In genomic region chr10:41485778-41486177, GRCm38 (mm10) we compare ENCODE assay signal across 20 mouse cellular contexts. TPM values are rescaled to one million over a fixed set of nuclear protein-coding genes. Genes with fewer than 3 reads are reported as not detected.
DNase-seq lines count a peak whose midpoint lies in the region; ATAC-seq lines count a peak whose summit lies in the region.
"Had no signal": no experiment of that assay in that cellular context is flagged by ENCODE, and none has a peak within 500 bp of the region (broad histone marks: within the 10 kb centered on the region; RNA-seq: fewer than 3 reads in every experiment).

No protein-coding gene starts in this region.

- peaks cover 47% of the 10 kb centered on the region for H3K4me1 ChIP-seq in megakaryocyte, embryonic 14.5 days

- H3K36me3 ChIP-seq in megakaryocyte, embryonic 14.5 days (replicated peaks; ENCODE audit: low read length), result peaks cover 75% of the 10 kb centered on the region
- H3K36me3 ChIP-seq: hindbrain, embryonic 15.5 days had no signal

- DNase-seq in adrenal gland, adult 2 months, result peak; percentile 28
- DNase-seq in adrenal gland, postnatal 4 days (ENCODE audit: low spot score in 2 of 2), result no peak
- DNase-seq in fat pad, adult 2 months (ENCODE audit: extremely low read depth, low read depth, low spot score), result peak; percentile 34
- DNase-seq in left cerebral cortex, postnatal 4 days, result no peak
- DNase-seq: B cell, adult 2 months; cerebellum, adult 18-20 months; cerebellum, adult 9-10 months; forebrain, postnatal 0 days; gastrocnemius, adult 2 months; gastrocnemius, postnatal 14 days had no signal

- no peaks in the 10 kb centered on the region for H3K9me3 ChIP-seq in megakaryocyte, embryonic 14.5 days
- H3K9me3 ChIP-seq: G1E; hindbrain, embryonic 12.5 days; hindbrain, embryonic 15.5 days had no signal

- H3K27me3 ChIP-seq in megakaryocyte, embryonic 14.5 days (replicated peaks), result peaks cover 84% of the 10 kb centered on the region
- H3K27me3 ChIP-seq: CH12.LX; hindbrain, embryonic 15.5 days; Patski had no signal

- ATAC-seq in megakaryocyte, adult 5-6 weeks (ENCODE audit: poor library complexity, severe bottlenecking), result no peak
- ATAC-seq: forebrain, embryonic 14.5 days; forebrain, postnatal 0 days; intestine, postnatal 0 days; Patski had no signal

- peak overlapping the region; percentile 46 for H3K4me3 ChIP-seq in megakaryocyte, embryonic 14.5 days (replicated peaks)
- H3K4me3 ChIP-seq: gastrocnemius, adult 2 months; hindbrain, embryonic 12.5 days; hindbrain, embryonic 15.5 days had no signal

- intact Hi-C loops in left cerebral cortex, postnatal 4 days (cut with DNase I), result no loop called here

RNA-seq across cellular contexts. Expression of gene Smpd2, which starts 4.4 kb away (rescaled TPM):
- total RNA-seq in adrenal gland, adult 2 months (2021), result 10 to 100 TPM; 20.2 to 29.4 TPM
- 49.1 and 66.3 TPM in 2 replicates for polyA plus RNA-seq in adrenal gland, adult 2 months (2012; rRNA removed)
- total RNA-seq in adrenal gland, postnatal 4 days (2021), result 10 to 100 TPM; 44.0 to 45.6 TPM
- polyA plus RNA-seq in megakaryocyte, embryonic 14.5 days (2012; ENCODE audit: insufficient read depth, low replicate concordance), result 9.3 and 13.7 TPM in 2 replicates
- 9.4 and 14.3 TPM in 2 replicates for total RNA-seq in megakaryocyte, adult 5-6 weeks (2015)
- total RNA-seq in megakaryocyte, adult 5-6 weeks (2017), result 10.9 and 11.3 TPM in 2 replicates
- 10 to 100 TPM; 20.1 to 21.9 TPM for total RNA-seq in left cerebral cortex, postnatal 4 days (2021)

RNA-seq across cellular contexts. Expression of gene Ppil6, which starts 4.5 kb away (rescaled TPM):
- total RNA-seq in adrenal gland, adult 2 months (2021), result under 1 TPM; 0.46 to 0.73 TPM
- polyA plus RNA-seq in adrenal gland, adult 2 months (2012; rRNA removed), result 0.55 and 0.62 TPM in 2 replicates
- 1 to 10 TPM; 2.1 to 2.2 TPM for total RNA-seq in adrenal gland, postnatal 4 days (2021)
- not detected in 2 replicates for polyA plus RNA-seq in megakaryocyte, embryonic 14.5 days (2012; ENCODE audit: insufficient read depth, low replicate concordance)
- total RNA-seq in megakaryocyte, adult 5-6 weeks (2015), result 1.2 and 1.3 TPM in 2 replicates
- not detected in 2 replicates for total RNA-seq in megakaryocyte, adult 5-6 weeks (2017)
- total RNA-seq in left cerebral cortex, postnatal 4 days (2021), result 1 to 10 TPM; 4.6 to 4.9 TPM
- total RNA-seq: CH12.LX; gastrocnemius, adult 2 months; gastrocnemius, postnatal 14 days; gastrocnemius, postnatal 4 days had no signal

RNA-seq across cellular contexts. Expression of gene Mical1, which starts 9.7 kb away (rescaled TPM):
- total RNA-seq in adrenal gland, adult 2 months (2021), result 10 to 100 TPM in 1 of 2 experiments, 1 to 10 TPM in 1; 6.2 to 11.1 TPM
- 10.4 and 13.3 TPM in 2 replicates for polyA plus RNA-seq in adrenal gland, adult 2 months (2012; rRNA removed)
- total RNA-seq in adrenal gland, postnatal 4 days (2021), result 10 to 100 TPM; 28.5 to 29.6 TPM
- polyA plus RNA-seq in megakaryocyte, embryonic 14.5 days (2012; ENCODE audit: insufficient read depth, low replicate concordance), result 4.7 and 17.3 TPM in 2 replicates
- 48.0 and 57.5 TPM in 2 replicates for total RNA-seq in megakaryocyte, adult 5-6 weeks (2015)
- total RNA-seq in megakaryocyte, adult 5-6 weeks (2017), result 59.9 and 60.7 TPM in 2 replicates
- total RNA-seq in left cerebral cortex, postnatal 4 days (2021), result 10 to 100 TPM; 75.8 to 82.1 TPM

RNA-seq across cellular contexts. Expression of gene Cd164, which starts 33.4 kb away (rescaled TPM):
- total RNA-seq in adrenal gland, adult 2 months (2021), result 100 to 1,000 TPM; 205 to 282 TPM
- 124 and 127 TPM in 2 replicates for polyA plus RNA-seq in adrenal gland, adult 2 months (2012; rRNA removed)
- 100 to 1,000 TPM; 195 to 202 TPM for total RNA-seq in adrenal gland, postnatal 4 days (2021)
- polyA plus RNA-seq in megakaryocyte, embryonic 14.5 days (2012; ENCODE audit: insufficient read depth, low replicate concordance), result 56.7 and 184 TPM in 2 replicates
- total RNA-seq in megakaryocyte, adult 5-6 weeks (2015), result 161 and 188 TPM in 2 replicates
- 115 and 135 TPM in 2 replicates for total RNA-seq in megakaryocyte, adult 5-6 weeks (2017)
- total RNA-seq in left cerebral cortex, postnatal 4 days (2021), result 10 to 100 TPM; 39.9 to 43.4 TPM

RNA-seq across cellular contexts. Expression of gene Zbtb24, which starts 35.6 kb away (rescaled TPM):
- total RNA-seq in adrenal gland, adult 2 months (2021), result 10 to 100 TPM; 15.3 to 21.0 TPM
- 13.5 and 15.5 TPM in 2 replicates for polyA plus RNA-seq in adrenal gland, adult 2 months (2012; rRNA removed)
- total RNA-seq in adrenal gland, postnatal 4 days (2021), result 10 to 100 TPM; 24.5 to 28.0 TPM
- polyA plus RNA-seq in megakaryocyte, embryonic 14.5 days (2012; ENCODE audit: insufficient read depth, low replicate concordance), result 2.4 and 3.3 TPM in 2 replicates
- 9.3 and 12.6 TPM in 2 replicates for total RNA-seq in megakaryocyte, adult 5-6 weeks (2015)
- total RNA-seq in megakaryocyte, adult 5-6 weeks (2017), result 22.3 and 26.2 TPM in 2 replicates
- total RNA-seq in left cerebral cortex, postnatal 4 days (2021), result 10 to 100 TPM; 19.2 to 20.5 TPM

Comparison
In these comparisons a context has a peak if more than half of its experiments do, and no peak if none do; other contexts are left out.
1. DNase-seq: peak in adrenal gland, adult 2 months (single experiment) and fat pad, adult 2 months (single experiment); none in adrenal gland, postnatal 4 days (0 of 2) and left cerebral cortex, postnatal 4 days (single experiment).